Mouse (Mus musculus): ENCODE measurements around the gene Sorl1.

DNA sequence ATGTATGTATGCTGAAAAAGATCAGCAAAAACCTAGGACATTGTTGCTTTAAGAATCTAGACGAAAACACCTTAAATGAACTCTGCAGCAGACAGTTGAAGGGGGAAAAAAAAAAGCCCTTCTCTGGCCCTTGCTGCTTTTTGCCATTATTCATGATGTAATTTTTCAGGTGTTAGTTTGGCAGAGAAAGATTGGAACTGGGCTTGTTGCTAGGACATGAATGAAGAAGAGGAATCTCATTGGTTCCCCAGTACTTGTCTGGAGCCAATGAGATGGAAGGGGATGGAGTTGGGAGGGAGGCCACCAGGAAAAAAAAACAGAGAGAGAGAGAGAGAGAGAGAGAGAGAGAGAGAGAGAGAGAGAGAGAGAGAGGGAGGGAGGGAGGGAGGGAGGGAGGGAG is 187.5 kb downstream of the Sorl1 start:
- TF ChIP-seq TAL1 (IDR thresholded peaks at IDR 0.05; ENCODE audit: low read length) = no peak
- TF ChIP-seq GATA1 (IDR thresholded peaks at IDR 0.05; ENCODE audit: low read length) = no peak
